Mouse (Mus musculus) brain, embryonic 14.5 days (tissue): ENCODE data around the gene Bricd5. TPM values are rescaled to one million over a fixed set of nuclear protein-coding genes. Genes with fewer than 3 reads are reported as not detected.
"Not testable (repeated sequence)": the region's sequence is repeated elsewhere in the genome, so short reads cannot be mapped to it uniquely, and the experiment has no call there.

ENCODE experiments used
- DNase-seq: peaks from one replicate; pipeline ENCODE4 v3.0.0-alpha.2; 2011; ENCODE audit warnings: low read depth
- CTCF ChIP-seq: fragments of 200-500 bp; IDR thresholded peaks from 2 replicates; pipeline ENCODE4 v1.5.1; 2012; ENCODE audit warnings: inconsistent platforms, mild to moderate bottlenecking, moderate library complexity, borderline replicate concordance; ENCODE audit not compliant: insufficient read depth, insufficient read length; ENCODE audit errors: extremely low read depth
- POLR2A ChIP-seq: fragments of 200-500 bp; IDR thresholded peaks from 2 replicates; pipeline ENCODE4 v1.6.1; 2012; ENCODE audit warnings: mild to moderate bottlenecking, inconsistent platforms, borderline replicate concordance; ENCODE audit not compliant: poor library complexity, insufficient read depth, insufficient read length, severe bottlenecking; ENCODE audit errors: extremely low read depth
- polyA plus RNA-seq: library from polyadenylated mRNA; depleted of rRNA; stranded (reverse); fragments of >200 nt; gene quantifications from 2 replicates; pipeline ENCODE4 v1.2.3, GENCODE M21; 2012

Bricd5 gene
- polyA plus RNA-seq, 1 experiment = 0.48 TPM

DNA sequence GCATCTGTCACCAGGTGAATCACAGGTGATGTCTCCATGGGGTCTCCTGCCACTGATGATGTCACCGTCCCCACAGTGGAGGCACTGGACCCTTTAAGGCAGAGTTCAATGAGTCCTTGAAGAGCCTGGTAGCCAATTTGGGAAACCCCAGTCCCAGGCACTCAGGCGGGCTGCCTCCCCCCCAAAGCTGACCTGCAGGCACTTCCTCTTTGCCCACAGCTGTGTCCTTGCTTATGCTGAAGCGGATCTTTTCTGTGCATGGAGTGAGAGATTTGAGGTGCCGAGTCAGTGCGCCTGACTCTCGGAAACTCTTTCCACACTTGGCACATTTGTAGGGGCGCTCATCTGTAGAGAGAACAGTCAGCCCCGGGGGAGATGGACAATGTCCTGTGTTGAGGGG, 27.1 kb upstream of the Bricd5 start:
- DNase-seq = no peak
- no peak for TF ChIP-seq POLR2A
- no peak for TF ChIP-seq CTCF

DNA sequence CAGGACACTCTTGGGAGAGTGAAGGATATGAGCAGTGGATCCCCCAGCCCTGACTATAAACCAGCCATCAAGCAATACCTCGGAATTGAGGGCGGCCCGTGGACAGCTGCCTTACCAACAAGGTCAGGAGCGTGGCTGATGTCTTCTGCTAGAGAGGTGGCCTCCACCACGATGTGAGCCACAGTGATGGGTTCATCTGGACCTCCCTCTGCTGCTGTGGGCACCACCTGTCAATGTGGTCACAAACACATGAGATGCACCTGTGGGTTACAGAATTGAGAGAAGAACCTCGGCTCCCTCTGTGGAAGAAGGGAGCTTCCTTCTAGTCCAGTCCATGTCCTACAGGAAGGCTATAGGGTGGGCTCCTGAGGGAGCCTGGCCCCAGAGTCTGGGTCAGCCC, 24.2 kb upstream of the Bricd5 start:
- TF ChIP-seq CTCF = no peak
- TF ChIP-seq POLR2A = no peak
- DNase-seq = no peak

DNA sequence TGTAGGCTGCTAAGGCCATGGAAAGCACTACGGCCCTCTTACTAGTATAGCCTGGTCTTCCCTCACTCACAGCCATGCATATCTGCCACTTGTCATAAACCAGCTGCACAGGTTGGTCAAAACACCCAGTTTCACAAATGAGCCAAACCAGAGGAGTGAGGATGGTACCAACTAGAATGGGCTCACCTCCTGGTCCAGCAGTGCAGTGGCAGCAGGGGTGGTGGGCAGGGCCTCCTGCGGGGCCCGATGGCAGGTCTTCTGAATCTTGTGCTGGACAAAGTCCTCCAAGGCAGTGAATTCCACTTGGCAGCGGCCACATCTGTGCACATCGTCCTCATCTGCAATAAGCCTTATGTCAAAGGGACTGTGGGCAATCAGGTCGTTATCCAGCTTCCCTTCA, 22.5 kb upstream of the Bricd5 start:
- DNase-seq = no peak
- no peak for TF ChIP-seq CTCF
- no peak for TF ChIP-seq POLR2A

DNA sequence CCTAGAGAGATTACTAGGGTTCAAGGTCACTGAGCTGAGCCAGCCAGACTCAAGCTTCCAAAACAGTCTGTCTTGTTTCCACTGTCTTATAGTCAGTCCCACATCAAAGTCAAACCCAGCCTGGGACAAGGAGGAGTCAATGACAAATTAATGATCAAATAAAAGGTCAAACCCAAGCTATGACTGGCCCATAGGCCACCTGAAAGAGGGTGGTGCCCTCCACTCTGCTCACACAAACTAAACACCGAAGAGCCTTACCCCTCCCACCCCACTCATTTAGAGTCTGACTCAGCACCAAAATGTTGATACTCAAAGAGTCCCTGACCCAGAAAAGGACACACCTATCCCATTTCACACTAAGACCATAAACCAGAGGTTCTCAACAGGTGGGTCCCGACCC, 20.3 kb upstream of the Bricd5 start:
- no peak for DNase-seq
- no peak for TF ChIP-seq POLR2A
- no peak for TF ChIP-seq CTCF

DNA sequence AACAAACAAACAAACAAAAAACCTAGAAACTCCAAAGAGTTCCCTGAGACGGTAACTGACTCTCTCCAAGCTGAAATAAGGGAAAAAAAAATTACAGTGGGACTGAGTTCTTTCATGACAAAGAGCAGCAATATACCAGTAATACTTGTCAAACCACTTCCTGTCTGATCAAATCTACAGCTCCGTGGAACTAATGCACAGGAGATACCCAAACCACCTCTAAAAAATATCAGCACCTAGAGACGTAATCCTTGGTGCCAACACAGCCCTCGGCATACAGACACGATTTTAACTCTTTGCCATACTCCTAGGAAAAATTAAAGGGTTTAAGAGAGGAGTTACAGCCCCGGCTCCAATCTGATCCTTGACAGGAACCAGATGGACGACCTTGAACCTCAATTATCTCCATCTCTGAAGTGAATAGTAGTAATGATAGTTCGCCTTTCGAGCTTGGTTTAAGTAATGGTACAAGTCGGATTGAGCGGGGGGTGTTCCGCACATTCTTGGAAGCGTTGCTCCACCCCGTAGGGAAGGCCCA, 19.4 kb upstream of the Bricd5 start:
- no peak for DNase-seq
- TF ChIP-seq CTCF = no peak

DNA sequence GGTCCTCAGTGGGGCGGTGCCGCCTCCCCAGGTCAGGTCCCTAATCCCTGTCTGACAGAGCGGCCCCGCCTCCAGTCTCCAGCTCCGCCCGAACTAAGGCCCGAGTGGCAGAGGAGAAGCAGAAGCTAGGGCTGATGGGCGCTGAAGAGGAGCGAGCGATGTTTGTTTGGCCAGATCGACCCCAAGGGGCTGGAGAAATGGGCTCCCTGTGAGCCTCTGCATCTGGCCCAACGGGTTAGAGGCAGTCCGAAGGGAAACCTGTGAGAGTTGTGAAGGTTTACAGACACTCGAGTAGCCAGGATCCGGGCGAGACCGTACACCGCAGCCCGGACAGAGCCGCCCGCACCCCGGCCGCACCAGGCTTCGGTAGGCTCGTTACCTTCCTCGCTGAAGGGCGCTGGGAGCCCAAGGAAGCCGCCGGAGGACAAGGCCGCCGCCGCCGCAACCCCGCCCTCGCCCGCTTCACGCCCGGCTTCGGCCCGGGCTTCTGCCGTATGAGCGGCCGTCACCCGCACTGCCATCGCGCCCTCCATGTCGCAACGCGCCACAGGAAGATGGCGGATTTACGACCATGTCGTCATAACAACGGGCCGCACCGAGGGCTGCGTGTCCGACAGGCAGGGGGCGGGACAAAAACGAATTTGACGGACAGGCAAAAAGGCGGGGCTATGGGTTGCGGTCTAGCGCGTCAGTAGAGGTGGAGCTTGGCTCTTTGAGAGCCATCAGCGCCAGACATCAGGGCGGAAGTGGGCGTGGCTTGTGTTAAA, 18.7 kb upstream of the Bricd5 start:
- DNase-seq = peak; percentile 100
- no peak for TF ChIP-seq CTCF
- TF ChIP-seq POLR2A = peak; percentile 97

DNA sequence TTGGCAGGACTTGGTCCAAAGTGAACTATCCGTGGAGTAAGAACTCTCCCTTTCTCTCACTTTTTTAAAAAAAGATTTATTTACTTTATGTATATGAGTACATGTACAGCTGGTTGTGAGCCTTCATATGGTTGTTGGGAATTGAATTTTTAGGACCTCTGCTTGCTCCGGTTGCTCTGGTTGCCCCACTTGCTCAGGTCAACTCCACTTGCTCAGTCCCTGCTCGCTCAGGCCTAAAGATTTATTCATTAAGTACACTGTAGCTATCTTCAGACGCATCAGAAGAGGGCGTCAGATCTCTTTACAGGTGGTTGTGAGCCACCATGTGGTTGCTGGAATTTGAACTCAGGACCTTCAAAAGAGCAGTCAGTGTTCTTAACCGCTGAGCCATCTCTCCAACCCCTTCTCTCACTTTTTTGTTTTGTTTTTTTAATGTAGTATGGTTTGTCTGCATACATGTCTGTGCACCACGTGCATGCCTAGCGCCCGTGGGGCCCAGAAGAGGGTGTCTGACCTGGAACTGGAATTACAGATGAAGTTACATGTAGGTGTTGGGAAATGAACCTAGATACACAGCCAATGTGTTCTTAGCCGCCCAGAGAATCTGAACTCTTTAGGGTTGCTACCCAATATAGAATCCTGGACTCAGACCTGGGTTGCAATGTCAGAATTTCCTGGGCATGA, 18.0 kb upstream of the Bricd5 start:
- DNase-seq = not testable (repeated sequence)

DNA sequence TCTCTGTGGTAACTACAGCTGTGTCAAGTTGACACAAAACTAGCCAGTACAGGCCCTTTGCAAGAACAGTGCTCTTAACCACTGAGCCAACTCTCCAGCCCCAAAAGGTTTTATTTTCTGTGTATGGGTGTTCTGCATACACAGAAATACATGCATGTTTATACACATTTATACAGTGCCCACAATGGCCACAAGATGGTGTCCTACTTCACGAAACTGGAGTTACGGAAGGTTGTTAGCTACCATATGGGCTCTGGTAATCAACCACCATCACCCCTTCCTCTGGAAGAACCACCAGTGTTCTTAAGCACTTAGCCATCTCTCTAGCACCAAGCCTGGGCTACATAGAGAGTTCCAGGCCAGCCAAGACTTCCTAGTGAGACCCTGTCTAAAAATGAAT, 12.1 kb upstream of the Bricd5 start:
- TF ChIP-seq POLR2A (no peak), CTCF (peak; percentile 19; the same call in 1 of the 2 replicates)
- DNase-seq = peak; percentile 38

DNA sequence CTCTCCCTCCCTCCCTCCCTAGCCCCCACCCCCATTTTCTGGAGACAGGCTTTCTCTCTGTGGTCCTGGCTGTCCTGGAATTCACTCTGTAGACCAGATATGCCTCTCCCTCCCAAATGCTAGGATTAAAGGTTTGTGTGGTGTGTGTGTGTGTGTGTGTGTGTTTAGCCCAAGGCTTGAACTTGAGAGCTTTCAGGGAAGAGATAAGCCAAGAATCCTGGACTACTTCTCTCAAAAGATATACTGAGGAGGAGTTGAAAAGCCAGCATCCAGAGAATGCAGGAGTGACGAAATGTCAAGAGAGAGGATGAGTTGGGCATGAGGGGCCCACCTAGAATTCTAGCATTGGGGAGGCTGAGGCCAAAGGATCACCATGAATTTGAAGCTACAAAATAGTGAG, 10.8 kb upstream of the Bricd5 start:
- DNase-seq = no peak
- no peak for TF ChIP-seq CTCF
- no peak for TF ChIP-seq POLR2A

DNA sequence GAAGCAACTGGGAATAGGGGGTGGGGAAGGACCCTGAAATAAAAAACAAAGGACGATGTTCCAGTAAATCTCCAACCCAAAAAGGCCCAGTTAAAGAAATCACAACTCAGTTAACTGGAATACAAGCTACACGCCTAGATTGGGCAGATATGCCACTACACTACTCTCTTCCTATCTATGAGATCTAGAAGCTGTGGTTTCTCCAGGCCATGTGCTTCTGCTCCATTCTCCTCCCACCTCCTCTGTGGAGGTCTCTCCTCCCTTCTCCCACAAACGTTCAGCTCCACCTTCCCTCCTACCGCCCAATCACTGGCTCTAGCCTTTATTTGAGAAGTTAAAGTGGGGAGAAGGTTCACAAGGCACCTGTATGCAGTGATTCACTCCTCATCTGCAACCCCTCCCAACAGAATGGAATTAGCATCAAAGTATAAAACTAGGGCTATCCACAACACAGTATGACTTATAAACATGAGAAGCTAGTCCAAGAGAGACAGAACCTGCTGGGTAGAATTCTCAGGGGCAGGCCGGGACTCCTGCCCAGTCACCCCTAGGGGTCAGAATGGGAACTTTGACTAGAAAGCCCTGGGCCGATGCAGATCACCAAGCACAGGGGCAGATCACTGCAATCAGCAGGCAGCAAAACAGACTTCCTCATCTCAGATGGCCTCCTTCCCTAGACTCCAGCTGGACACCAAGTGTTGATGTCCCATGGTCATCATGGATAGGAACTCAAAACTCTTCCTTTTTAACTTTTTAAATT, 10.1 kb upstream of the Bricd5 start:
- DNase-seq = no peak
- TF ChIP-seq CTCF (0 out of 2 replicates have a peak, but pooled peaks have one; percentile 2), POLR2A (no peak)

DNA sequence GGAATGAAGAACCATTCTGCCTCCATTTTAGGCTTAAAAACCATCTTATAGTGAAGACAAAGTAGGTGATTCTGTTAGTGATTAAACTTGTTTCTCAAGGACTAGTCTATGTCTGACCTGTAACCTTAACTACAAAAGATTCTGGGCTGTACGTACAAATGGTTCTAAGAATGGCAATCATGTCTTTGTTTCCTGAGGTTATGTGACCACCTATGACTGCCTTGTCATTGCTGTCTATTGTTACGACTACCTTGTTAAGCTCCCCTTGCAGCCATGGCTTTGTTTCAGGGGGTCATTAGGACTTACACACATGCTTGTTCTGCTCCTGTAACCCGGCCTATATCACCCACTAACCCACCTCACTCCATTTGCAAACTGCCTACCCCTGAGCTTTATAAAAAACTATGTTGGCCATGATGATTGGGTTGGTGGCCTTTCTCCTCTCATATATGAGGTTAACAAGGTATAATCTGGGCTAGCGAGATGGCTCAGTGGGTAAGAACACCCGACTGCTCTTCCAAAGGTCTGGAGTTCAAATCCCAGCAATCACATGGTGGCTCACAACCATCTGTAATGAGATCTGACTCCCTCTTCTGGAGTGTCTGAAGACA, 4.9 kb upstream of the Bricd5 start:
- DNase-seq = no peak
- TF ChIP-seq CTCF = no peak
- no peak for TF ChIP-seq POLR2A

DNA sequence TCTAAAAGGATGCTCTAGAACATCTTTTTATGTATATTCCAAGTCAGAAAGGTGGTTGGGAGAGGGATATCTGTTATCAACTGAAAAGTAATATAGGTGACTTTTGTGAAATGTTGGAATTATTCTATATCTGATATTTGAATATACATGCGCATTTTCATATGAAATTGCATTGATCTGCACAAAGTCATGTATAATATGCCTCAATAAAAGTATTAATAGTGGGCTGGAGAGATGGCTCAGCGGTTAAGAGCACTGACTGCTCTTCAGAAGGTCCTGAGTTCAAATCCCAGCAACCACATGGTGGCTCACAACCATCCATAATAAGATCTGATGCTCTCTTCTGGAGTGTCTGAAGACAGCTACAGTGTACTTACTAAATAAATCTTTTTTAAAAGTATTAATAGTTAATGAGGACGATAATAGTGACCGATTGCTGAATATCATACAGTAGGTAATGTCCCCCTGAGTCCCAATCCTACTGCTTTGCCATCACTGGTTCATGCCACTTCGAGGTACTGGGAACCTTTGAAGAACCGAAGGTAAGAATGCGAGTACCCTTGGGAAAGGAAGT, 4.3 kb upstream of the Bricd5 start:
- TF ChIP-seq CTCF (no peak), POLR2A (no peak)

DNA sequence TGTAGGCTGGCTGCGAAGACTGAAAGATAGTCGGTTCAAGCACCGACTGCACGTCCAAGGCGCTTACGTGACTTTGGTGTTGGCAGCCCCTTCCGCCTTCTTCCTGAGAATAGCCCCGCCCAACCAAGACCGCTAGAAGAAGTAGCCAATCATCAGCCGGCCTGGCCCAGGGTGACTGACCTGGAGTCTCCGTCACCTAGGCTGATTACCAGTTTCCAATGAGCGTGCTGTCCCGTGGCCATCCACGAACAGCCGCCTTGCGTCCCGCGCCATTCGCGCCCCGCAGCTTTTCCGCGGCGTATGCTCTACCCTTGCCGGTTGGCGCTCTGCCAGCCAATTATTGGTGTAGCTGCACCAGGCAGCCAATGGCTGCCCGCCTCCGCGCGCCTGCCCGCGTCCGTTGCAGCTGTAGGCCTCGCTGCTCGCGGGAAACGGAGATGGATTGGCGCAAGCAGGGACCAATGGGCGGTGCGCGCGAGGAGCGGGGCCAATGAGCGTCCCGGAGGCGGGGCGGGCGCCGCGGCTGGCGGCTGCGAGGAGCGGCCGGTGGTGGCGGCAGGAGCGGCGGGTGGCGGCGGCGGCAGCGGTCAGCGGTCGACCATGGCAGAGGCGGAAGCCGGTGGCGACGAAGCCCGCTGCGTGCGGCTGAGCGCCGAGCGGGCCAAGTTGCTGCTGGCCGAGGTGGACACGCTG, 3.6 kb upstream of the Bricd5 start, which contains the start of the genes E4f1 and Pgp:
Gene E4f1 (minus strand): TSS at position 404 of the 693 bp plus-strand sequence.
Gene Pgp (plus strand): TSS at position 483 of the 693 bp plus-strand sequence.
- TF ChIP-seq POLR2A (peak; percentile 76), CTCF (no peak)

More for the DNA sequence above, 4.3 kb upstream of the Bricd5 start:
- no peak for DNase-seq

More for the DNA sequence above, 3.6 kb upstream of the Bricd5 start, which contains the start of the genes E4f1 and Pgp:
- peak; percentile 100 for DNase-seq
